Mouse (Mus musculus): ENCODE measurements around the gene Mtfr1l. TPM values are rescaled to one million over a fixed set of nuclear protein-coding genes. Genes with fewer than 3 reads are reported as not detected.

The Mtfr1l gene
- polyA plus RNA-seq, 1 experiment from 2014 or later: 133 TPM

DNA sequence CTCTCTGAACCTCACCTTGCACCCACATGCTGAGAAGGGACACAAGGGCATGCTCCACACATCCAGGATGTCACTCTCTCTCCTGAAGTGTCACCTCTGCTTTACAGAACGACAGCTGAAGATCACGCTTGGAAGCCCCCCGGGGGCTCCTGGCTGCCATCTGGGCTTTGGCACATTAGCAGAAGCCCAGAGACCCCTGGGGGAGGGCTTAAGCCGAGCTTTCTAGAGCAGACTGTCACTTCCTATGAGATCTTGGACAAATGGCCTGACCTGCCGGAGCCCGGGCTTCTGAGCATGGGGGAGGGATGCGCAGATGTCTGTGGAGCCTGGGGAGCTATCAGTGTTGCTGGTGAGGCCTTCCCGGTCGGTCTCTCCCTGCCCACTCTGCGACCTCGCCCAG is 40.3 kb upstream of the Mtfr1l start:
- no peak overlapping the region for H3K27ac ChIP-seq (ENCODE audit: low read depth, low read length)
- no peaks in the 10 kb centered on the region for H3K9me3 ChIP-seq (ENCODE audit: control insufficient read depth, low read length)
- no peaks in the 10 kb centered on the region for H3K27me3 ChIP-seq (ENCODE audit: control insufficient read depth, insufficient read depth, low read length)
- ATAC-seq (ENCODE audit: insufficient read depth, low FRiP score, low TSS enrichment) (no peak), DNase-seq (ENCODE audit: low spot score) (peak; percentile 61)
- peaks cover 8% of the 10 kb centered on the region for H3K4me1 ChIP-seq (ENCODE audit: control insufficient read depth, insufficient read depth, low read length)
- H3K4me3 ChIP-seq (ENCODE audit: low read depth, low read length): no peak overlapping the region
- no peaks in the 10 kb centered on the region for H3K36me3 ChIP-seq (ENCODE audit: control insufficient read depth, insufficient read depth, low read length)
- no peak overlapping the region for H3K4me2 ChIP-seq (ENCODE audit: low read depth)
- 43% methylated on average over 11 of the region's 11 CpGs for WGBS
- H3K9ac ChIP-seq (ENCODE audit: low read length): no peak overlapping the region

DNA sequence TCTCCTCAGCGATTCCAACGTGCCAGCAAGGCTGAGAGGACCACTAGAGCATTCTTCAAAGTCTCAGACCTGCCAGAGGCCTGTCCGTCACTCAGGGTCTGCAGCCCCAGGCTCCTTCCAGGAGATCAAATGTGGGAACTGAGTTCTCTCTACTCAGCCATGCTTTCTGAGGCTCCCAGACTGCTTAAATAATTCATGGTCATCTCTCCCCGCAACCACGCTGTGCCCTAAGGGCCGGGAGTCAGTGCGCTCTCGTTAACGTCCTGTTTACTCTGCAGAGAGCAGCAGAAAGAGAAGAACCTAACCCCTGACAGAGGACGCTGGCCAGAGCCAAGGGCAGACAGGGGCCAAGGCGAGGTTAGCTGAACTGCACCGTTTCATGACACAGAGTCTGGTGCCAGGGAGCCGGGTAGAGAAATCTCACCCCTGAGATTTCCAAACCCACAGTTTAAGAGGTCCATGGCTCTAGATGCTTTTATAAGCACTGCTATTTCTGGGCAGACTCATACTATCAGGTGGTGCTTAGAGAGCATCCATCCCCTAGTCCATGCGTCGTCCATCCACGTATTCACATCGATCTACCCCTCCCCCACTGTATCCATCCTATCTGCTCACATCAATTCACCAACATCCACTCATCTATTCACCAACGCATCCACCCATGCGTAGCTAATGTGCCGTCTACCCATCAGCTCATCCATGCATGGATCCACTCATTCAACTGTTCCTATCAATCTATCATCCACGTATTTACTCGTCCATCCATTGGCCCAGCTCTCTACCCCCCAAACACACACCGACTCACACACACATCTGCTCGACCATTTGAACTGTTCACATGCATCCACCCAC is 37.5 kb upstream of the Mtfr1l start:
- H3K27ac ChIP-seq (ENCODE audit: low read depth, low read length): no peak overlapping the region
- H3K9ac ChIP-seq (ENCODE audit: low read length): no peak overlapping the region
- WGBS: 83% methylated on average over 24 of the region's 24 CpGs
- H3K4me2 ChIP-seq (ENCODE audit: low read depth): no peak overlapping the region
- no peak for DNase-seq (ENCODE audit: low spot score)
- H3K27me3 ChIP-seq (ENCODE audit: control insufficient read depth, insufficient read depth, low read length): no peaks in the 10 kb centered on the region
- H3K4me3 ChIP-seq (ENCODE audit: low read depth, low read length): no peak overlapping the region
- H3K9me3 ChIP-seq (ENCODE audit: control insufficient read depth, low read length): no peaks in the 10 kb centered on the region
- H3K4me1 ChIP-seq (ENCODE audit: control insufficient read depth, insufficient read depth, low read length): peaks cover 9% of the 10 kb centered on the region
- ATAC-seq (ENCODE audit: insufficient read depth, low FRiP score, low TSS enrichment): no peak
- no peaks in the 10 kb centered on the region; the same call in 1 of the 2 replicates for H3K36me3 ChIP-seq (ENCODE audit: control insufficient read depth, insufficient read depth, low read length)

DNA sequence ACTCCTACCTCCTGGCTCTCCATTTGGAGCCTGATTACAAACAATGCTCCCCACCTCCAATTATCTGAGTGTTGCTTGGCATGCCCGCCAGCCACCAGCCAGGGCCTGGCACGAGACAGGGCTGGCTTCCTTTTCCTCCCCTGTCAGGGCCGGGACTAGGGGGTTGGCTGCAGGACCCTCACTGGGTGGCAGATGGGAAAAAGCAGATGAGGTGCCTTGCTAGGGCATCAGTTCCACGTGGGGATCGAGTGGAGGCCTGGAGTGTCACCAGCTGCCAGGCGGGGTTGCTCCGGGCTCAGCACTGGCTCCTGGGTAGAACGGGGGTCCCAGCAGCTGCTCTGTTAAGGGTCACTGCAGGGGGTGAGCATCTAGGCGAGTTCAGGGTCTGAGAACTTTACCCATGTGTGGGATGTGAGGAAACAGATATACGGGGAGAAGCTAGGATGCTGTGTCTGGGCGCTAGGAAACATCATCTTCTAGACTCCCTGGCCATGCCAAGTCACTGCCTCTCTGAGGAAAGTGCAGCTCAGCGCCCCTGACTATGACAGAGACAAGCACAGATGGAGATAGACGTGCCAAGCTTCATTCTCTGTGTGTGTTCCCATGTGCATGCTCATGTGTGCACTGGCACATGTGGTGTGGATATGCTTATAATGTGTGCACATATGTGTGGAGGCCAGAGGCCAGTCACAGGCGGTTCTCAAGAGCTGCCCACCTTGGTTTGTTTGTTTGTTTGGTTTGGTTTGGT is 35.7 kb upstream of the Mtfr1l start:
- Histone ChIP-seq H3K27me3 (ENCODE audit: control insufficient read depth, insufficient read depth, low read length) (no peaks in the 10 kb centered on the region), H3K9ac (ENCODE audit: low read length) (no peak overlapping the region), H3K27ac (ENCODE audit: low read depth, low read length) (no peak overlapping the region), H3K36me3 (ENCODE audit: control insufficient read depth, insufficient read depth, low read length) (no peaks in the 10 kb centered on the region; the same call in 1 of the 2 replicates), H3K4me3 (ENCODE audit: low read depth, low read length) (no peak overlapping the region), H3K4me1 (ENCODE audit: control insufficient read depth, insufficient read depth, low read length) (peaks cover 12% of the 10 kb centered on the region), H3K9me3 (ENCODE audit: control insufficient read depth, low read length) (no peaks in the 10 kb centered on the region), H3K4me2 (ENCODE audit: low read depth) (no peak overlapping the region)
- 78% methylated on average over 14 of the region's 14 CpGs for WGBS
- ATAC-seq (ENCODE audit: insufficient read depth, low FRiP score, low TSS enrichment) (no peak), DNase-seq (ENCODE audit: low spot score) (no peak)

DNA sequence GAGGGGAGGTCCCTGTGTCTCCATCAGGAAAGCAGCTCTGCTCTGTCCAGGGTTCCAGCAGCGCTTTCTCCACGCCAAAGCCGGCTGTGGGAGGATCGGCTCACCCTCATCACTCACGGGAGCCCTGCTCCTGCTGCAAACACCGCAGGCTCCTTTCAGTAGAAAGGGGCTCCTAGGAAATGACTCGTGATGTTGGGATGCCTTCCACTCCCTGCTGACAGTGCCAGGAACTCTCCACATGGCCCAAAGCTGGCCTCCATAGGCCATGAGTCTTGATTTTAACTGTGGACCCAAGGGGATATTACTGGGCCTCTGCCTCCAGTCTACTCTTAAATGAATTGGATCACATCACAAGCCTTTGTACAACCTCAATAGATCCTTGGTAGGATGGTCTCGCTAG is 34.6 kb upstream of the Mtfr1l start:
- Histone ChIP-seq H3K9me3 (ENCODE audit: control insufficient read depth, low read length) (no peaks in the 10 kb centered on the region), H3K4me1 (ENCODE audit: control insufficient read depth, insufficient read depth, low read length) (peaks cover 7% of the 10 kb centered on the region), H3K36me3 (ENCODE audit: control insufficient read depth, insufficient read depth, low read length) (no peaks in the 10 kb centered on the region; the same call in 1 of the 2 replicates), H3K9ac (ENCODE audit: low read length) (no peak overlapping the region), H3K4me3 (ENCODE audit: low read depth, low read length) (no peak overlapping the region), H3K27ac (ENCODE audit: low read depth, low read length) (no peak overlapping the region), H3K27me3 (ENCODE audit: control insufficient read depth, insufficient read depth, low read length) (no peaks in the 10 kb centered on the region), H3K4me2 (ENCODE audit: low read depth) (no peak overlapping the region)
- ATAC-seq (ENCODE audit: insufficient read depth, low FRiP score, low TSS enrichment) (no peak), DNase-seq (ENCODE audit: low spot score) (no peak)
- 76% methylated on average over 8 of the region's 8 CpGs for WGBS

DNA sequence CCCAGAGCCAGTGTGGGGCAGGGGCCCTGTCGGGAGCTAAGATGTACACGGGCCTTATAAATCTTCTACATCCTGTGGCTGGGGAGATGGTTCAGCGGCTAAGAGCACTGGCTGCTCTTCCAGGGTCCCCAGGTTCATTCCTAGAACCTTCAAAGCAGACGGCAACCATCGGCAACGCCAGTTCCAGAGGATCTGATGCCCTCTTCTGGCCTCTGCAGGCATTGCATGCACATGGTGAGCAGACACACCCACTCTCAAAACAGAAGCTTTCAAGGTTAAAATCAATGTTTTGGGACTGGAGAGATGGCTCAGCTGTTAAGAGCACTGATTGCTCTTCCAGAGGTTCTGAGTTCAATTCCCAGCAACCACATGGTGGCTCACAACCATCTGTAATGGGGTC is 34.0 kb upstream of the Mtfr1l start:
- H3K27ac ChIP-seq (ENCODE audit: low read depth, low read length): no peak overlapping the region
- H3K9ac ChIP-seq (ENCODE audit: low read length): no peak overlapping the region
- H3K4me1 ChIP-seq (ENCODE audit: control insufficient read depth, insufficient read depth, low read length): peaks cover 7% of the 10 kb centered on the region
- H3K9me3 ChIP-seq (ENCODE audit: control insufficient read depth, low read length): no peaks in the 10 kb centered on the region
- ATAC-seq (ENCODE audit: insufficient read depth, low FRiP score, low TSS enrichment): no peak
- 72% methylated on average over 6 of the region's 6 CpGs for WGBS
- H3K27me3 ChIP-seq (ENCODE audit: control insufficient read depth, insufficient read depth, low read length): no peaks in the 10 kb centered on the region
- DNase-seq (ENCODE audit: low spot score): no peak
- H3K36me3 ChIP-seq (ENCODE audit: control insufficient read depth, insufficient read depth, low read length): no peaks in the 10 kb centered on the region; the same call in 1 of the 2 replicates
- no peak overlapping the region for H3K4me3 ChIP-seq (ENCODE audit: low read depth, low read length)
- H3K4me2 ChIP-seq (ENCODE audit: low read depth): no peak overlapping the region

DNA sequence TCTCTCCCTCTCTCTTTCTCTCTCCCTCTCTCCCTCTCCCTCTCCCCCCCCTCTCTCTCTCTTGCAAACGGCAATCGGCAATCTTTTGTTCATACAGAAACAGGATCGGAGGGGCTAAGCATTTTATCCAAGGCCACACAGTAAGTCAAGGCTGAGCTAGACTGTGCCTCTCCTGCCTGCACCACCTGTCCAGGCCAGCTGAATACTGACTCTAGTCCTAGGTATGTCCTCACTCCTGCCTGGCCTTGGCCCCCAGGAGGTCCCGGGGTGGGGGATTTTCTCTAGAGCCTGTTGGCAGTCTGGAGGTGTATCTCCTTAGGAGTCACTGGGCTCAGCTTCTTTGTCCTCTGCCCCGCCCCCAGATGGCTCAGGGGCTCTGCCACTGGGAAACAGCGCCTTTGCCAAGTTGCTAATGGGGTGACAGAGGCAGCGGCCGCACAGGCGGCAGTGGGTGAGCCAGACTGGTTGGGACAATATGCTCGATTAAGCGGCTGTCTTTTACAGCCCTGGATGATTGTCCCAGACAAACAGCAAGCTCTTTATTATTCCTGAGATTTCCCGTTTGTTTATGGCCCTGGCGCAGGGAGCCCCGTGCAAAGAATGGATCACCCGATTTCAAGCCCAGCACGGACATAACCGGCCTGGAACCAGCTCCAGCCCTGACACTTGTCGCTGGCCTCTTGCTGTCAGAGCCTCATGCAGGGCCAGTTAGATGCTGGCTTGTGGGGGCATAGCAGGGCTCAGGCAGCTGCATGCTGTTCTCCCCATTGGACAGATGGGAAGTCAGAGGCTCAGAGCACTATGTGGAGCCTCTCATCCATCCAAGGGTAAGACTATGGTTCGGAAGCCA is 32.4 kb upstream of the Mtfr1l start:
- no peaks in the 10 kb centered on the region for H3K27me3 ChIP-seq (ENCODE audit: control insufficient read depth, insufficient read depth, low read length)
- peak overlapping the region; percentile 35; the same call in 1 of the 2 replicates for H3K9ac ChIP-seq (ENCODE audit: low read length)
- no peaks in the 10 kb centered on the region; the same call in 1 of the 2 replicates for H3K36me3 ChIP-seq (ENCODE audit: control insufficient read depth, insufficient read depth, low read length)
- ATAC-seq (ENCODE audit: insufficient read depth, low FRiP score, low TSS enrichment) (peak; percentile 41; the same call in 1 of the 2 replicates), DNase-seq (ENCODE audit: low spot score) (peak; percentile 61)
- no peak overlapping the region for H3K4me2 ChIP-seq (ENCODE audit: low read depth)
- H3K4me1 ChIP-seq (ENCODE audit: control insufficient read depth, insufficient read depth, low read length): peaks cover 7% of the 10 kb centered on the region
- H3K4me3 ChIP-seq (ENCODE audit: low read depth, low read length): no peak overlapping the region
- no peaks in the 10 kb centered on the region for H3K9me3 ChIP-seq (ENCODE audit: control insufficient read depth, low read length)
- peak overlapping the region; percentile 56; the same call in 1 of the 2 replicates for H3K27ac ChIP-seq (ENCODE audit: low read depth, low read length)
- WGBS: 18% methylated on average over 19 of the region's 19 CpGs

DNA sequence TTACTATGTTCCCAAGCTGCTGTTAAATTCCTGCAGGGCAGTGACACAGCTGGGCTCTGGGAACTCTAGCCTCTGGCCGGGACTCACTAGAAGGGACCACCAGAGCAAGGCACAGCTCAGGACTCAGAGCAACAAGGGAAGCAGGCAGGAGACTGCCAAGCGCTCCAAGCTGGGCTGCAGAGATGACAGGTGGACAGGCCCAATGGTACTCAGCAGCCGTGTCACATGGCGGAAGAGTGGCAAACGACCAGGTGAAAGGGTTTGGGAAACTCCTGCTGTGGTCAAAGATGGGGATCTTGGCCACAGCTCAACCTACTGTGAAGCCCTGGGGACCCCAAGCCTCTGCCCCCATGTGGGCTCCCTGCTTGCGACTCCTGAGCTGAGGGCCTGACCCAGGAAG is 28.9 kb upstream of the Mtfr1l start:
- ATAC-seq (ENCODE audit: insufficient read depth, low FRiP score, low TSS enrichment): no peak
- Histone ChIP-seq H3K27ac (ENCODE audit: low read depth, low read length) (no peak overlapping the region), H3K9me3 (ENCODE audit: control insufficient read depth, low read length) (no peaks in the 10 kb centered on the region), H3K4me3 (ENCODE audit: low read depth, low read length) (no peak overlapping the region), H3K4me1 (ENCODE audit: control insufficient read depth, insufficient read depth, low read length) (peaks cover 7% of the 10 kb centered on the region), H3K36me3 (ENCODE audit: control insufficient read depth, insufficient read depth, low read length) (no peaks in the 10 kb centered on the region; the same call in 1 of the 2 replicates), H3K4me2 (ENCODE audit: low read depth) (no peak overlapping the region), H3K9ac (ENCODE audit: low read length) (no peak overlapping the region), H3K27me3 (ENCODE audit: control insufficient read depth, insufficient read depth, low read length) (no peaks in the 10 kb centered on the region)
- WGBS: 87% methylated on average over 6 of the region's 6 CpGs
- DNase-seq (ENCODE audit: low spot score): no peak

DNA sequence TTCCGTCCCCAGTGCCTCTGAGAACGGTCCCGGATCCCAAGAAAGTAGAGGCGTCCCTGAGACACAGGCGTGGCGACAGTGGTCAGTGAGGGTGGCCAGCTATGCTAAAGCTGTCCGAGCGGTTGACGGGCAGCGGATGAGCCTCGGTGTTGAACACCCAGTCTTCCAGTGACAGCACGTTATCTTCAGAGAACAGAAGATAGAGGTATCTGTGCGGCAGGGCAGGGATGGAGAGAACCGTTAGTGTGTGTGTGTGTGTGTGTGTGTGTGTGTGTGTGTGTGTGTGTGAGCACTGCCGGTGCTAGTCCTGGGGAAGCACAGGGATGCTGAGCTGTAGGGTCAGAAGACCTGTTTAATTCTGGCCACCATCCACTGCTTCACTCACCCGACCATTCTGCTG is 28.4 kb upstream of the Mtfr1l start:
- 91% methylated on average over 16 of the region's 16 CpGs for WGBS

More for the DNA sequence above, 28.4 kb upstream of the Mtfr1l start:
- no peak overlapping the region for H3K4me2 ChIP-seq (ENCODE audit: low read depth)
- H3K9ac ChIP-seq (ENCODE audit: low read length): no peak overlapping the region
- no peaks in the 10 kb centered on the region; the same call in 1 of the 2 replicates for H3K36me3 ChIP-seq (ENCODE audit: control insufficient read depth, insufficient read depth, low read length)
- ATAC-seq (ENCODE audit: insufficient read depth, low FRiP score, low TSS enrichment): no peak
- peaks cover 7% of the 10 kb centered on the region for H3K4me1 ChIP-seq (ENCODE audit: control insufficient read depth, insufficient read depth, low read length)
- H3K27ac ChIP-seq (ENCODE audit: low read depth, low read length): no peak overlapping the region
- H3K4me3 ChIP-seq (ENCODE audit: low read depth, low read length): no peak overlapping the region
- no peaks in the 10 kb centered on the region for H3K9me3 ChIP-seq (ENCODE audit: control insufficient read depth, low read length)
- DNase-seq (ENCODE audit: low spot score): no peak
- no peaks in the 10 kb centered on the region for H3K27me3 ChIP-seq (ENCODE audit: control insufficient read depth, insufficient read depth, low read length)
